Mouse (Mus musculus): ENCODE data around the gene Asprv1. TPM values are rescaled to one million over a fixed set of nuclear protein-coding genes. Genes with fewer than 3 reads are reported as not detected.

Gene Asprv1
- polyA plus RNA-seq, 1 experiment from 2014 or later, result 4.6 TPM

DNA sequence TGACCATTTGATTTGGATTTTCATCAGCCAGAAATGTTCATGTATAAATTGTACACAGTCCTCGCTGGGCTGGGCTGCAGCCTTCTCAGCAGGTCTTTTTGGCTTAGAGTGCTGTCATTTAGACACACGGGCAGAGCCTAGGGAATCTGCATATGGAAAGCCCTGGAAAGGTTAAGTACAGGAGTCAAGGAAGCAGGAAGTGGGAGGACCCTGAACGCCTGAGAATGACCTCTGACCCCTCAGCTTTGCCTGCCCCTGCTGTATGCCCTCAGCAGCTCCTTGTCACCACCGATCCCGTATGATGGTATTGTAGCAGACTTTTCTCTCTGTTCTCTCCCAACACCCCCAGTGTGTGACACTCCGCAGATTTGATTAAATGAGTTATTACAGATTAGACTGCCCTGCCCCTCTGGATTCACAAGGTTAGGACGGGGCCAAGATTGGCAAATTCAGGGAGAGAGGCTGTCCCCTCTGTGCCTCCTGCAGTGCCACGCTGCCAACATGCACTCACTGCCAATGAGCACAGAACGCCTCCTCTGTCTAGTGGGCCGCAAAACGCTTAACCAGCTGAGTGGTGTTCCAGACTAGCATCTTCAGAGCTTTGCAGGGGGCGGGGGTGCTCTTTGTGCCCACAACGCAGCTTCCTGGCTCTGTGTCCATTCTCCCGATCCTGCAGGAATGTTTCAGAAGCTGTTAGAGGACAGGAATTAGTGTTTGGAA is 43.5 kb upstream of the Asprv1 start:
- peak overlapping the region; percentile 92 for H3K27ac ChIP-seq (ENCODE audit: low read length)
- H3K27me3 ChIP-seq (replicated peaks; ENCODE audit: insufficient read depth, low read length), result no peaks in the 10 kb centered on the region
- no peaks in the 10 kb centered on the region for H3K36me3 ChIP-seq (ENCODE audit: insufficient read depth, low read length)
- peak; percentile 65 for DNase-seq (ENCODE audit: low spot score)
- no peaks in the 10 kb centered on the region for H3K9me3 ChIP-seq (ENCODE audit: low read length)
- 16% methylated on average over 14 of the region's 14 CpGs for WGBS
- peaks cover 13% of the 10 kb centered on the region; the same call in 1 of the 2 replicates for H3K4me1 ChIP-seq (ENCODE audit: insufficient read depth, low read depth, low read length)
- TF ChIP-seq CTCF (IDR thresholded peaks at IDR 0.05), result no peak
- no peak for TF ChIP-seq EP300 (IDR thresholded peaks at IDR 0.05)
- H3K9ac ChIP-seq (replicated peaks; ENCODE audit: low read depth), result peak overlapping the region; percentile 52; the same call in 1 of the 2 replicates
- H3K4me2 ChIP-seq (replicated peaks; ENCODE audit: low read depth, low read length), result peak overlapping the region; percentile 64
- H3K4me3 ChIP-seq (ENCODE audit: low read depth, low read length), result peak overlapping the region; percentile 21
- ATAC-seq, result peak; percentile 57

DNA sequence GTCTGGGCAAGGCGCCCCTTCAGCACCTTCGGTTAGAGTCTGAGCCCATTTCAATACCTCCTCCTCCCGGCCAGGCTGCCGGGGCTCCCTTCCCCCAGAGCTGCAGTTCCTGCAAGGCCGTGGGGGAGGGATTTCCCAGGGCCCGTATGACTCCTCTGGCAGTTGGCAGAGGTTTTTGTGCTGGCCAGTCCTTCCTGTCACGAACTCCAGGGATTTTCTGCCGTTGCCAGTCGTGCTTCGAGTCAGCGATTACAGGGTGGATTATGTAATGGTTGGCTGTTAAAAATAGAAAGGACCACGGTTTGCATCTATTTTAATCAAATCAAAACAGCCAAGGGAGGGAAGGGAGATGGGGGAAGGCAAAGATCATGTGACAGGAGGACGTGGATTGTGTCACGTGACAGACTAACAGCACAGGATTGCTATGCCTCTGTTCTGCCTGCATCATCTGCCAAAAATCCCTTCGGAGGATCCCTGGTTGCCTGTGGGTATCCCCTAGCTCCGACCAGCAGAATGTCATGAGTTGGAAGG is 42.8 kb upstream of the Asprv1 start:
- Histone ChIP-seq H3K9ac (replicated peaks; ENCODE audit: low read depth) (peak overlapping the region; percentile 52; the same call in 1 of the 2 replicates), H3K4me1 (ENCODE audit: insufficient read depth, low read depth, low read length) (peaks cover 13% of the 10 kb centered on the region; the same call in 1 of the 2 replicates), H3K4me2 (replicated peaks; ENCODE audit: low read depth, low read length) (peak overlapping the region; percentile 64), H3K36me3 (ENCODE audit: insufficient read depth, low read length) (no peaks in the 10 kb centered on the region), H3K27ac (ENCODE audit: low read length) (peak overlapping the region; percentile 92), H3K9me3 (ENCODE audit: low read length) (no peaks in the 10 kb centered on the region), H3K27me3 (replicated peaks; ENCODE audit: insufficient read depth, low read length) (no peaks in the 10 kb centered on the region), H3K4me3 (ENCODE audit: low read depth, low read length) (peak overlapping the region; percentile 21)
- WGBS, result 4% methylated on average over 16 of the region's 16 CpGs
- peak; percentile 10; the same call in 1 of the 2 replicates for TF ChIP-seq CTCF (IDR thresholded peaks at IDR 0.05)
- TF ChIP-seq EP300 (IDR thresholded peaks at IDR 0.05), result peak; percentile 95
- DNase-seq (ENCODE audit: low spot score) (peak; percentile 98), ATAC-seq (peak; percentile 92)

DNA sequence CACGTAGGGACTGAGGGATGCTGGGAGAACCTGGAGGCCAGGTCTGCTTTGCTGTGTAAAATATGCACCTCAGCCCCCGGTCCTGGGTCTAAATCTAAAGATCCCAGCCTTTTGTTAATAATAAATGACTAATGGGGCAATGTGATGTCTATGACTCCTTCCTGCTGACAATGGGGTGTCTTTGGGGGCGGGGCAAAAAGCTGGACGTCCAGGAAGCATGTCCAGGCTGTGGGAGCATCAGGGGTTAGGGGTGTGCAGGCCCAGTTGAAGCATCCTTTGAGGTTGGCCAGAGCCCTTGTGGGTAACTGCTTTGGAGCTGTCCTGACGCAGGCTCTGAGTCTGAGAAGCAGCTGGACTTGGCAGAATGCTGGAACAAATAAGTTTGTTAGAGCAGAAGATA is 41.9 kb upstream of the Asprv1 start:
- Histone ChIP-seq H3K27me3 (replicated peaks; ENCODE audit: insufficient read depth, low read length) (no peaks in the 10 kb centered on the region), H3K9ac (replicated peaks; ENCODE audit: low read depth) (no peak overlapping the region), H3K9me3 (ENCODE audit: low read length) (no peaks in the 10 kb centered on the region), H3K4me1 (ENCODE audit: insufficient read depth, low read depth, low read length) (peaks cover 13% of the 10 kb centered on the region; the same call in 1 of the 2 replicates), H3K27ac (ENCODE audit: low read length) (no peak overlapping the region), H3K36me3 (ENCODE audit: insufficient read depth, low read length) (no peaks in the 10 kb centered on the region), H3K4me3 (ENCODE audit: low read depth, low read length) (no peak overlapping the region), H3K4me2 (replicated peaks; ENCODE audit: low read depth, low read length) (no peak overlapping the region)
- DNase-seq (ENCODE audit: low spot score) (no peak), ATAC-seq (no peak)
- WGBS, result 59% methylated on average over 5 of the region's 5 CpGs
- TF ChIP-seq CTCF (IDR thresholded peaks at IDR 0.05) (no peak), EP300 (IDR thresholded peaks at IDR 0.05) (no peak)

DNA sequence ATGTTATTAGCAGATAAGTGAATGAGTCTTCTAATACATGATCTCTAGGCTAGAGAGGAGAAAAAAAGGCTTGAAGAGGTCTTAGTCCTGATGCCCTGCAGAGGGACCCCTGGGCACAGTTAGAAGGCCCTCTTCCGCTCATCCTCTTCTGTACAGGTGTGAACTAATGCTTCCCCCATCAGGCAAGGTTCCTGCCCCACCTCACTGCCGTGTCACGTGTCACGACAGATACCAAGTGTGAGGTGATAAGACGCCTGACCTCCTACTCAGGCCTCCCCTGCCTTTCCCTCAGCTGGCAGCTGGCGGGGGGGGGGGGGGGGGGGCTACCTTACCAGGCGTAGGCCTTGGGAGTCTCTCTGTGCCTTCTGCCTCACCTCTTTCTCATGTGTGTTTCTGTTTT is 39.5 kb upstream of the Asprv1 start:
- Histone ChIP-seq H3K4me2 (replicated peaks; ENCODE audit: low read depth, low read length) (no peak overlapping the region), H3K4me3 (ENCODE audit: low read depth, low read length) (no peak overlapping the region), H3K27me3 (replicated peaks; ENCODE audit: insufficient read depth, low read length) (no peaks in the 10 kb centered on the region), H3K9ac (replicated peaks; ENCODE audit: low read depth) (no peak overlapping the region), H3K27ac (ENCODE audit: low read length) (no peak overlapping the region), H3K36me3 (ENCODE audit: insufficient read depth, low read length) (no peaks in the 10 kb centered on the region), H3K4me1 (ENCODE audit: insufficient read depth, low read depth, low read length) (peaks cover 13% of the 10 kb centered on the region; the same call in 1 of the 2 replicates), H3K9me3 (ENCODE audit: low read length) (no peaks in the 10 kb centered on the region)
- DNase-seq (ENCODE audit: low spot score) (no peak), ATAC-seq (no peak)
- WGBS, result 45% methylated on average over 6 of the region's 7 CpGs
- TF ChIP-seq EP300 (IDR thresholded peaks at IDR 0.05), result no peak
- TF ChIP-seq CTCF (IDR thresholded peaks at IDR 0.05), result no peak

DNA sequence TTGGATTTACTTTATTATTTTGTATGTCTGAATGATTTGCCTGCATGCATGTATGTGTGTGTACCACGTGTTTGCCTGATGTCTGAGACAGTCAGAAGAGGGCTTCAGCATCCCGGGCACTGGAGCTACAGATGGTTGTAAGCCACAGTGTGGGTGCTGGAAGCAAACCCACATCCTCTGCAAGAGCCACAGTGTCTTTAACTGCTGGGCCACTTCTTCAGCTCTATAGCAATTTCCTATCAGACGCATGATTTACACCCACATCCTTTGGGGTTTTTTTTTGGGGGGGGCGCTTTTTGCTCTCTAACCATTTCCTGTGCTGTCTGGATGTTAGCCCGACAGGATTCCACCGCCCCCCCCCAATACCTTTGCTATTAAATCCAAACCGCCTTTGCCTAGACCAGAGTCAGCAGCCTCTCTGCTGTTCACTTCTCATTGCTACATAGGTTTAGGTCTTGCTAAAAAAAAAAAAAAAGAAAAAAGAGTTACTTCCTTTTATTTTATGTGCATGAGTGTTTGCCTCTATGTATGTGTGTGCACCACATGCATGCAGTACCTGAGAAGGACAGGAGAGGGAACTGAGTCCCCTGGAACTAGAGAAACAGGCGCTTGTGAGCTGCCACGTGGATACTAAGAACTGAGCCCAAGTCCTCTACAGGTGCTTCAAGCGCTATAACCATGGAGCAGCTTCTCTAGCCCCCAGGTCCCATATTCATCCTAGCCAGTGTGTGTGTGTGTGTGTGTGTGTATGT is 34.6 kb upstream of the Asprv1 start:
- Histone ChIP-seq H3K27me3 (replicated peaks; ENCODE audit: insufficient read depth, low read length) (no peaks in the 10 kb centered on the region), H3K9ac (replicated peaks; ENCODE audit: low read depth) (no peak overlapping the region), H3K27ac (ENCODE audit: low read length) (no peak overlapping the region), H3K9me3 (ENCODE audit: low read length) (no peaks in the 10 kb centered on the region), H3K4me1 (ENCODE audit: insufficient read depth, low read depth, low read length) (no peaks in the 10 kb centered on the region), H3K4me2 (replicated peaks; ENCODE audit: low read depth, low read length) (no peak overlapping the region), H3K4me3 (ENCODE audit: low read depth, low read length) (no peak overlapping the region), H3K36me3 (ENCODE audit: insufficient read depth, low read length) (no peaks in the 10 kb centered on the region)
- WGBS, result 75% methylated on average over 10 of the region's 10 CpGs
- no peak for ATAC-seq
- TF ChIP-seq EP300 (IDR thresholded peaks at IDR 0.05) (no peak), CTCF (IDR thresholded peaks at IDR 0.05) (peak; percentile 28)
- DNase-seq (ENCODE audit: low spot score), result no peak

DNA sequence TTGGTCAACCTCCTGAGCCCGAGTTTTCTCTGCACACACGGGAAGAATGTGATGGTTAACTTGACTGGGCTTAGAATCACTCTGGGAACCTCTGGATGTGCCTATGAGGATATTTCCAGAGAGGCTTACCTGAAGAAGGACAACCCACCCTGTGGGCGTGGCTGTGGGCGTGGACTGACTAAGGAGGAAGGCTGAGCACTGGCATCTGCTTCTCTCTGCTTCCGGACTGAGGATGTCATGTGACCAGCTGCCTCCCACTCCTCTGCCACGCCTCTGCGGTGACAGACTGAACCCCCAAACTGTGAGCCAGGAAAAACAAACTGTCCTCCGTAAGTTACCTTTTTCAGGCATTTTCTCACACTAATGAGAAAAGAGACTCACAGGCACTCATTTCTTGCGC is 33.3 kb upstream of the Asprv1 start:
- TF ChIP-seq CTCF (IDR thresholded peaks at IDR 0.05) (no peak), EP300 (IDR thresholded peaks at IDR 0.05) (no peak)
- H3K36me3 ChIP-seq (ENCODE audit: insufficient read depth, low read length), result no peaks in the 10 kb centered on the region
- H3K9ac ChIP-seq (replicated peaks; ENCODE audit: low read depth), result no peak overlapping the region
- H3K9me3 ChIP-seq (ENCODE audit: low read length), result no peaks in the 10 kb centered on the region
- H3K4me2 ChIP-seq (replicated peaks; ENCODE audit: low read depth, low read length), result peak overlapping the region; percentile 27; the same call in 1 of the 2 replicates
- peak overlapping the region; percentile 8; the same call in 1 of the 2 replicates for H3K4me3 ChIP-seq (ENCODE audit: low read depth, low read length)
- peaks cover 4% of the 10 kb centered on the region; the same call in 1 of the 2 replicates for H3K4me1 ChIP-seq (ENCODE audit: insufficient read depth, low read depth, low read length)
- 18% methylated on average over 9 of the region's 9 CpGs for WGBS
- no peak overlapping the region for H3K27ac ChIP-seq (ENCODE audit: low read length)
- no peaks in the 10 kb centered on the region for H3K27me3 ChIP-seq (replicated peaks; ENCODE audit: insufficient read depth, low read length)
- peak; percentile 62 for ATAC-seq
- peak; percentile 55 for DNase-seq (ENCODE audit: low spot score)

All from lung, postnatal 0 days (tissue).